Mouse (Mus musculus) activated CD4-positive, CD25-positive, alpha-beta regulatory T cell, adult 4 months (primary cell): ENCODE data around the gene Mtrf1. TPM values are rescaled to one million over a fixed set of nuclear protein-coding genes. Genes with fewer than 3 reads are reported as not detected.
"Not testable (repeated sequence)": the region's sequence is repeated elsewhere in the genome, so short reads cannot be mapped to it uniquely, and the experiment has no call there.

Experiments used
- ATAC-seq: one replicate; pipeline ENCODE4 v1.8.0; 2017
- polyA plus RNA-seq, 2 experiments: library from polyadenylated mRNA; unstranded; fragments of 100-300 nt; shearing (Covaris generic); gene quantifications; one replicate each; pipeline ENCODE4 v1.2.1; 2017

Gene Mtrf1
- polyA plus RNA-seq, 2 experiments from 2014 or later = 6.2 to 7.5 TPM

- peak; percentile 99 for ATAC-seq
Measured at GRCm38 (mm10) chr14:79451681-79452590, 54.4 kb downstream of the Mtrf1 start, which contains the start of gene Kbtbd6. Gene Kbtbd6, plus strand, starts transcription at chr14:79451835.

- ATAC-seq = not testable (repeated sequence)
Measured at GRCm38 (mm10) chr14:79452591-79452934, 55.0 kb downstream of the Mtrf1 start.

- ATAC-seq = no peak
Measured at GRCm38 (mm10) chr14:79460401-79460800, 62.8 kb downstream of the Mtrf1 start.

- ATAC-seq = no peak
Measured at GRCm38 (mm10) chr14:79460988-79461387, 63.4 kb downstream of the Mtrf1 start.

- ATAC-seq = no peak
Measured at GRCm38 (mm10) chr14:79465623-79466022, 68.1 kb downstream of the Mtrf1 start.

- no peak for ATAC-seq
Measured at GRCm38 (mm10) chr14:79467621-79468020, 70.0 kb downstream of the Mtrf1 start.

Other genes starting within 250 kb of the Mtrf1 start
- under 1 TPM in 1 of 2 experiments, not detected in 1; 0.12 TPM for gene Zfp957, start 150.4 kb upstream of the Mtrf1 start, polyA plus RNA-seq
- gene Rgcc, start 96.1 kb upstream of the Mtrf1 start, polyA plus RNA-seq = 10 to 100 TPM; 27.5 to 38.3 TPM
- gene Naa16, start 7.0 kb upstream of the Mtrf1 start, polyA plus RNA-seq = 10 to 100 TPM; 59.7 to 67.3 TPM
- 1 to 10 TPM in 1 of 2 experiments, under 1 TPM in 1; 0.65 to 1.9 TPM for gene Kbtbd7, start 28.7 kb downstream of the Mtrf1 start, polyA plus RNA-seq
- gene Kbtbd6, start 54.1 kb downstream of the Mtrf1 start, polyA plus RNA-seq = under 1 TPM; 0.25 to 0.61 TPM
- 100 to 1,000 TPM; 122 to 145 TPM for gene Elf1, start 83.4 kb downstream of the Mtrf1 start, polyA plus RNA-seq
- gene Wbp4, start 83.7 kb downstream of the Mtrf1 start, polyA plus RNA-seq = 10 to 100 TPM; 25.7 to 32.5 TPM
- gene Sugt1, start 189.9 kb downstream of the Mtrf1 start, polyA plus RNA-seq = 100 to 1,000 TPM; 147 to 171 TPM